Mouse (Mus musculus) testis, adult 2 months (tissue): ENCODE measurements around the gene Ak1.

Experiments
- CTCF ChIP-seq: fragments of 200-500 bp; IDR thresholded peaks from 2 replicates; pipeline ENCODE4 v1.5.1; 2012; ENCODE audit warnings: low read depth, mild to moderate bottlenecking, inconsistent platforms, low read length, moderate library complexity; ENCODE audit not compliant: control insufficient read depth, insufficient read depth, insufficient replicate concordance
- POLR2A ChIP-seq: fragments of 200-500 bp; IDR thresholded peaks from 2 replicates; pipeline ENCODE4 v1.6.1; 2012; ENCODE audit warnings: low read depth, mild to moderate bottlenecking, inconsistent platforms, low read length, moderate library complexity; ENCODE audit not compliant: control insufficient read depth

DNA sequence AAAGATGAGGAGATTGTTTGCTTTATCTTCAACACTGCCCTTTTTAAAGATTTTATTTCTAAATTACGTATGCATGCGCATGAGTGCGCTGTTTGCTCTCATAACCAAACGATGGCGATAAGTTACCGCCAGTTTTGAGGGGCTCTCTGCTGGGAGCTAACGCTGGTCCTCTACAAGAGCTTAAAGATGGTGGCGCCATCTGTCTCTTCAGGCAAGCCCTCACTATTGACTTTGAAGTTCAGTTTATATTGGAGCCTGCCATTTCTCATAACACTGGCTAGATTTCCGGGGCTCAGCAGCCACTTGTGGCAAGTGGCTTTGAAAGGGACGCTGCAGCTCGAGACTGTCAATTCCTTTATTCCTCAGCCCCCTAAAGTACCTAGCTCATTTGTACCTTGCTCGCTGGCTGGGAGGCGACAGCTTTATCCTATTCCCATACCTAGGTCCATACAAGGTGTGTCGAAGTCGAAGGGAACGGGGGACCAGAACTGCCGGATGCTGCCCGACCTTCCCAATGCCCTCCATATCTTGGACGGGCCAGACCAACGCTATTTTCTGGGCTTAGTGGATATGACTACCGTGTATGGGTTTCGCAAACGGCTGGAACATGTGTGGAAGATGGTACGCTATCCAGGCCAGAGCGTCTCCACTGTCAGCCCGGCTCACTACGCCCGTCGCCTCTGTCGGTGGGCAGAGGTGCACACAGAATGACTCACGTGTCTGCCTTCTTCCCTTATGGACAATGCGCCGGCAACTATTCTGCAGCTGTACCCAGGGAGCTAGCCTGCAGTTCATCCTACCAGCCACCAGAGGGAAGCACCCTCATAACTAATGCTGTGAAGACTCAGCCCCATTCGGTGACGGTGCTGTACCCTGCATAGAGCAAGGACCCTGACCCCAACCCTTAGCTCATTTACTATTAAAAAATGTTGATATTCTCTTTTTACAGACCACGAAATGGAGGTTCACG lies 38.4 kb upstream of the Ak1 start:
- TF ChIP-seq CTCF (peak; percentile 98; the same call in 1 of the 2 replicates), POLR2A (no peak)
